Mouse (Mus musculus) heart, embryonic 11.5 days (tissue): ENCODE measurements around the gene Ubap2. TPM values are rescaled to one million over a fixed set of nuclear protein-coding genes. Genes with fewer than 3 reads are reported as not detected.

ENCODE experiments used
- ATAC-seq: fragments of 200-750 bp; cut with Nextera tagmentation; replicated peaks from 2 replicates; pipeline ENCODE4 v1.8.0; 2017; ENCODE audit warnings: moderate library complexity; ENCODE audit not compliant: insufficient number of reproducible peaks, low FRiP score, low TSS enrichment
- H3K27ac ChIP-seq: fragments of 300-500 bp; sonication (generic); 2 replicates; pipeline ENCODE4 v1.5.1; 2014; ENCODE audit warnings: mild to moderate bottlenecking, low read depth, low read length
- H3K27me3 ChIP-seq: fragments of 300-500 bp; sonication (generic); 2 replicates; pipeline ENCODE4 v1.6.1; 2014; ENCODE audit warnings: mild to moderate bottlenecking, low read length, mixed read lengths; ENCODE audit not compliant: control insufficient read depth, insufficient read depth
- H3K36me3 ChIP-seq: fragments of 300-500 bp; sonication (generic); 2 replicates; pipeline ENCODE4 v1.6.1; 2014; ENCODE audit warnings: mild to moderate bottlenecking, low read length, moderate library complexity, mixed read lengths; ENCODE audit not compliant: control insufficient read depth, insufficient read depth
- H3K4me1 ChIP-seq: fragments of 300-500 bp; sonication (generic); 2 replicates; pipeline ENCODE4 v1.6.1; 2014; ENCODE audit warnings: low read length; ENCODE audit not compliant: control insufficient read depth, insufficient read depth
- H3K4me2 ChIP-seq: fragments of 300-500 bp; sonication (generic); 2 replicates; pipeline ENCODE4 v1.6.1; 2014; ENCODE audit warnings: mild to moderate bottlenecking, moderate library complexity
- H3K4me3 ChIP-seq: fragments of 300-500 bp; sonication (generic); 2 replicates; pipeline ENCODE4 v1.5.1; 2014; ENCODE audit warnings: low read depth, low read length
- H3K9ac ChIP-seq: fragments of 300-500 bp; sonication (generic); 2 replicates; pipeline ENCODE4 v1.6.1; 2014; ENCODE audit warnings: mild to moderate bottlenecking, low read depth, low read length, moderate library complexity
- H3K9me3 ChIP-seq: fragments of 300-500 bp; sonication (generic); replicated peaks from 2 replicates; pipeline ENCODE4 v1.6.1; 2016; ENCODE audit warnings: low read length; ENCODE audit not compliant: control insufficient read depth
- WGBS: fragments of 180-500 bp; shearing (Covaris S2); extraction: QIAGEN DNeasy Blood & Tissue Kit; methylation state at CpG from one replicate; pipeline ENCODE4 v1.1.7; 2014; ENCODE audit not compliant: insufficient replicate concordance; 5-methylcytosine and 5-hydroxymethylcytosine counted together
- polyA plus RNA-seq: library from polyadenylated mRNA; unstranded; fragments of >200 nt; fragmentation: Nextera tagmentation; extraction: Ambion mirVana; gene quantifications from 2 replicates; pipeline ENCODE4 v1.2.1, GENCODE M21; 2014

Ubap2 gene
- polyA plus RNA-seq, 1 experiment from 2014 or later = 51.4 TPM

DNA sequence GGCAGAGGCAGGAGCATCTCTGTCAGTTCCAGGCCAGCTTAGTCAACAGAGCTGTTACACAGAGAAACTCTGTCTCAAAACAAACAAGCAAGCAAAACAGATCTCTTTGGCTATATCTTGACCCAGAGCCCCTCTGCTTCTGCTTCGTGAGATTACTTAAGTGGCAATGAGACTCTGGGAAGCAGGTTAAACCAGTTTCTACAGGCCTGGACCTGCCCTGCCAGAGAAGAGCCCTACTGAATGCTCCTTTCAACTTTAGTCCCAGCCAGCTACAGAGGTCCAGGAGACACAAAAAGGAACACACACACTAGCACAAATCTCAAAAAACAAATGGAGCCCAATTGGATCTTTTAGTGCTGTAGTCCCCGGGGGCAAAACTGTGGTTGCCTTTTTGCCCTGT is 9.1 kb upstream of the Ubap2 start:
- no peaks in the 10 kb centered on the region for H3K36me3 ChIP-seq
- 69% methylated on average over 2 of the region's 2 CpGs for WGBS
- H3K4me2 ChIP-seq = no peak overlapping the region
- H3K27ac ChIP-seq = no peak overlapping the region
- H3K4me1 ChIP-seq = no peaks in the 10 kb centered on the region
- H3K27me3 ChIP-seq = no peaks in the 10 kb centered on the region
- H3K4me3 ChIP-seq = no peak overlapping the region
- H3K9me3 ChIP-seq = no peaks in the 10 kb centered on the region
- ATAC-seq = no peak
- no peak overlapping the region for H3K9ac ChIP-seq

DNA sequence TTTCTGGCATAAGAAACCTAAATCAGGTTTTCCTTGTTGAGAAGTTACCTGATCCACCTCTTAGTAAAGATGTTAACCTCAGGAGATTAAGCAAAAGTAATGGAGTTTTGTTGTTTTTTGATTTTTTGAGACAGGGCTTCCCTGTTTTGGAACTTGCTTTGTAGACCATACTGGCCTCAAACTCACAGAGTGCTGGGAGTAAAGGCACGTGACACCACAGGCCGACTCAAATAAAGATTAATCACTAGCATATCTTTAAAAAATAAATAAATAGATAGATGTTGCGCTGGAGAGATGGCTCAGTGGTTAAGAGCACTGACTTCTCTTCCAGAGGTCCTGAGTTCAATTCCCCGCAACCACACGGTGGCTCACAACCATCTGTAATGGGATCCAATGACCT is 983 bp upstream of the Ubap2 start:
- Histone ChIP-seq H3K4me2 (peak overlapping the region; percentile 84), H3K27ac (peak overlapping the region; percentile 86), H3K4me1 (peaks cover 16% of the 10 kb centered on the region), H3K27me3 (no peaks in the 10 kb centered on the region), H3K36me3 (0 out of 2 replicates have a peak, but pooled peaks cover under 1% of the 10 kb centered on the region), H3K9me3 (no peaks in the 10 kb centered on the region), H3K9ac (peak overlapping the region; percentile 94), H3K4me3 (peak overlapping the region; percentile 79)
- ATAC-seq = no peak
- WGBS = 68% methylated on average over 5 of the region's 5 CpGs

DNA sequence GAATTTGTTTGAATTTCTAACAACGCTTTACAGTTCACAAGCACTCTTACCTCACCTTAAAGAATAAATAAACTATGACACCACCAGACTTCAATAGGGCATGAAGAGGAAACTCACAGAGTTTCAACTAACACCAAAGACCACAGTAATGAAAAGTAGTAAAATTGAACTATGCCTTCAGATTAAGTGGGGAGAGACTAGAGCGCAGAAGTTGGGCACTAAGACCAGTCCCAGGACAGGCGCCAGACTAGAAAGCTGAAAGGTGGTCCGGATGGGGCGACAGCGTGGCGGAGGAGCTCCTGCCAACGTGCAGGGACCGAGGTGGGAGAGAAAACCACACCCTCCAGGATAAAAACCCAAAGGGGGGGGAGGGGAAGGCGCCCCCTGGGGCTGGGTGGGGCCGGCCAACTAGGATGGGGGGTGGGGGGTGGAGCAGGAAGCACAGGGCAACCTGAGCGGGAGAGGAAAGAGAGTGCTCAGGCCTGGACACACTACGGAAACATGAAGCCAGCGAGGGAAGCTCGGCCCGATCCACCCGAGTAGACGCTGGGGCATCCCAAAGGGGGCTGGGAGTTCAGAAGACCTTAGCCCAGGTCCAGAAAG is 466 bp downstream of the Ubap2 start:
- peak; percentile 70 for ATAC-seq
- peaks cover 16% of the 10 kb centered on the region for H3K4me1 ChIP-seq
- H3K9ac ChIP-seq = peak overlapping the region; percentile 94
- H3K27me3 ChIP-seq = no peaks in the 10 kb centered on the region
- H3K27ac ChIP-seq = peak overlapping the region; percentile 86
- WGBS = under 1% methylated on average over 18 of the region's 18 CpGs
- H3K36me3 ChIP-seq = peaks cover 5% of the 10 kb centered on the region; the same call in 1 of the 2 replicates
- H3K9me3 ChIP-seq = no peaks in the 10 kb centered on the region
- H3K4me3 ChIP-seq = peak overlapping the region; percentile 79
- H3K4me2 ChIP-seq = peak overlapping the region; percentile 84

DNA sequence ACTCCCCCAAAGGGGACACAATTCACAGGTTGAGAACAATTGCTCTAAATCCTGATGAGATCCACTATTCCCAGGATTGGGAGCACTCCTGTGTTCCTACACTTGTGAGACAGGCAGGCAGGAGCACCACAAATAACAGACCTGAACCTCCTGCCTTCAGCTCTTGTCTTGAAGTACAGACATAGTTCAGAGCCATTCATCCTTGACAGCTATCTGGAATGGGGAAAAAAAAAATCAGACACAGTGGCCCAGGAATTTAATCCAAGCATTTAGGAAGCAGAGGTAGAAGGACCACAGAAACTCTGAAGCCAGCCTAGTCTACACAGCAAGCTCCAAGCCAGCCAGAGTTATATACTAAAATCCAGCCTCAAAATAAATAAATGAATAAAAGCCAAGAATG is 6.8 kb downstream of the Ubap2 start:
- Histone ChIP-seq H3K9me3 (no peaks in the 10 kb centered on the region), H3K36me3 (peaks cover 5% of the 10 kb centered on the region; the same call in 1 of the 2 replicates), H3K9ac (no peak overlapping the region), H3K27ac (no peak overlapping the region), H3K4me1 (peaks cover 7% of the 10 kb centered on the region), H3K27me3 (no peaks in the 10 kb centered on the region), H3K4me2 (no peak overlapping the region), H3K4me3 (no peak overlapping the region)
- no peak for ATAC-seq

DNA sequence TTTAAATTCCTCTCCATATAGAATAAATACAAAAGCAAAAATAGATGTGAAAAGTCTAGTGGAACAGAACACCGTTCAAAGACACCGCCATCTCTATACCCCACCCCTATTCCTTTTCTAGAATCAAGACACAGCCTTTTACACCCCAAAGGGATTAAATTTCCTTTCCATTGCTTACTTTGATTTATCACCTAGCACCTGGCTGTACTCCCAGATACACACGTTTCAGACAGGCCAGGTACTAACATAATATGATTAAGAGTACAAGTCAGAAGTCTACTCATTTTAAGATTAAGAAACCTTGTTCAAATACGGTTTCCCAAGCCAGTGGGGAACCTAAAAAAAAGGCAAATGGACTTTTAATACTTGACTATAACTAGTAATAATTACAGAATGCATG is 8.6 kb downstream of the Ubap2 start:
- ATAC-seq = no peak
- 89% methylated on average over 4 of the region's 4 CpGs for WGBS
- no peaks in the 10 kb centered on the region for H3K27me3 ChIP-seq
- no peaks in the 10 kb centered on the region for H3K4me1 ChIP-seq
- no peaks in the 10 kb centered on the region for H3K9me3 ChIP-seq
- H3K4me2 ChIP-seq = no peak overlapping the region
- peaks cover 5% of the 10 kb centered on the region; the same call in 1 of the 2 replicates for H3K36me3 ChIP-seq
- no peak overlapping the region for H3K4me3 ChIP-seq
- no peak overlapping the region for H3K27ac ChIP-seq
- H3K9ac ChIP-seq = no peak overlapping the region

DNA sequence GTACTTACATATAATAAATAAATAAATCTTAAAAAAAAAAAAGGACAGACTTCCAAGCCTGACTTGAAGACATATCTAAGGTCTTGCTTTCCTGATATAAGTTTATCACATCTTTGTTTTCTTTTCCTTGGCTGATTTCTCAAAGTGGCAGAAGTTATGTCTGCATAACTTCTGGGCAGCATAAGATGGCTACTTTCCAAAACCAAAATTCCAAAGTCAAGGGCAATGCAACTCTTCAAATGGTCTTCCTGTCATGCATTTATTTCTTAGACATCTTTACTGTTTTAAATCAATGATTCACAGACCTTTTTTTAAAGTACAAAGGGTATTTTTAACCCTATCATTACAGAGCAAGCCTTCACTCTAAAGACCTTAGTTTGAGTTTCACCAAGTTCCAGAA is 14.3 kb downstream of the Ubap2 start:
- no peak overlapping the region for H3K9ac ChIP-seq
- ATAC-seq = no peak

DNA sequence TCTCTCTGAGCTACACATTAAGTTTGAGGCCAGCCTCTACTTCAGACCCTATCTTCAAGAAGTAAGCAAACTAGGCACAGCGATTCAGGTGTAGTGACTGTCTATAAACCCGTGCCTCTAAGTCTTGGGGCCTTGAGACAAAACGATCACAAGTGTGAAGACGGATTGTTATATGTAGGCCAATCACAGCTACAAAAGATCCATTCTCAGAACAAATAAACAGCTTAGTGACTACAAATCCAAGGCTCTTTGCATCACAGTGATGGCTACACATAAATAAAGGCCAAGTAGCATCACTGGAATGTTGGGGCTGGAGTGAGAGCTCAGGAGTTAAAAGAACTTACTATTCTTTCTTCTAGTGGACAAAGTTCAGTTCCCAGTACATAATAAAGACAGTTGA is 15.9 kb downstream of the Ubap2 start:
- no peak for ATAC-seq
- Histone ChIP-seq H3K9me3 (no peaks in the 10 kb centered on the region), H3K4me1 (peaks cover 16% of the 10 kb centered on the region), H3K4me3 (no peak overlapping the region), H3K4me2 (no peak overlapping the region), H3K36me3 (no peaks in the 10 kb centered on the region), H3K9ac (no peak overlapping the region), H3K27me3 (no peaks in the 10 kb centered on the region), H3K27ac (no peak overlapping the region)
- 89% methylated on average over 4 of the region's 4 CpGs for WGBS

More for the DNA sequence above, 14.3 kb downstream of the Ubap2 start:
- H3K9me3 ChIP-seq = no peaks in the 10 kb centered on the region
- H3K4me3 ChIP-seq = no peak overlapping the region
- H3K36me3 ChIP-seq = no peaks in the 10 kb centered on the region
- H3K27ac ChIP-seq = no peak overlapping the region
- H3K4me2 ChIP-seq = no peak overlapping the region
- H3K4me1 ChIP-seq = peaks cover 15% of the 10 kb centered on the region
- no peaks in the 10 kb centered on the region for H3K27me3 ChIP-seq

DNA sequence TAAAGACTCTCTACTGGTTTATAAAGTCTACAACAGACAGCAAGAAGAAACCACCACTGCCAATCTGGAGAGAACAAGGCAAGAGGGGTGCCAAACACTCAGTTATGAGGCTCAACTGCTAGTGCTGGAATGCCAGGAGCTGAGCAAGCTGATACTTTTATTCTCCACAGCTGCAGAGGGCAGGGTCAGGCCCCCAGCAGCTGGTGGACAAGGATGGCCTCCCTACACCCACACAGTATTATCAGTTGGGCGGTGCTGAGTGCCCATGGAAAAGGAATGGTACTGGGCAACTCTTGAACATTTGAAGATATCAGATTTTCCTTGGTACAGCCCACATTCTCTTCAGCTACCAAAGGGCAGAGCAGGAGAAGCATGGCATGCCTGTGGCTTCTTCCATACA is 17.2 kb downstream of the Ubap2 start:
- no peak overlapping the region for H3K4me3 ChIP-seq
- no peaks in the 10 kb centered on the region for H3K27me3 ChIP-seq
- ATAC-seq = no peak
- no peak overlapping the region for H3K4me2 ChIP-seq
- 0 out of 2 replicates have a peak overlapping the region, but pooled peaks have one; percentile 41 for H3K27ac ChIP-seq
- peaks cover 19% of the 10 kb centered on the region for H3K4me1 ChIP-seq
- H3K9ac ChIP-seq = no peak overlapping the region
- H3K36me3 ChIP-seq = no peaks in the 10 kb centered on the region
- no peaks in the 10 kb centered on the region for H3K9me3 ChIP-seq
- 63% methylated on average over 1 of the region's 1 CpGs for WGBS

DNA sequence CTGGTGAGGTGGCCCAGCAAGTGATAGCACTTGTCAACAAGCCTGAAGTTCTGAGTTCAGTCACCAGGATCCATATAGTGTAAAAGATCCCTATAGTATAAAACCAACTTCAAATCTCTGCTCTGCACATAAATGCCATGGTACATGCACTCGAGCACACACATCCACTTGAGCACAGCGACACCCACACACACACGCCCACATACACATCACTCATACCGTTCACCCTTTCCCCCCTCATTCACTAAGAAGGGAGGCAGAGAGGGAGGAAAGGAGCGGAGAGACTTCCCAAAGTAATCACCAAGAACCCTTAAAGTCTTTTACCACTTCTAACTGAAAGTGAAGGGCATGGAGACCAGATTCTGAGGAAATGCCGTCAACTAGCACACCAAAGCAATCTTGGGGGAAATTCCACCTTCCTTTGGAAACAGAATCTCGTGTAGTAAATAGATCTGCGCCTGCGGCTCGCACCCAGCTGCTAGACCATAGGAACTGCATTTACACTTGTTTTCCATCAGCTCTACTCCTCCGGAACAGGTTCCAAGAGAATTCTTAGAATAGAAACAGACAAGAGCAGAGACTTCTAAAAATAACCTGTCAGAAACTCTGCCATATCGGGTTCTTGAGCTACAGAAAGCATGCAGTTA is 19.3 kb downstream of the Ubap2 start:
- peak overlapping the region; percentile 52 for H3K4me2 ChIP-seq
- H3K9me3 ChIP-seq = no peaks in the 10 kb centered on the region
- ATAC-seq = no peak
- 55% methylated on average over 12 of the region's 12 CpGs for whole genome bisulfite sequencing
- peak overlapping the region; percentile 52; the same call in 1 of the 2 replicates for H3K9ac ChIP-seq
- H3K36me3 ChIP-seq = 0 out of 2 replicates have a peak, but pooled peaks cover 3% of the 10 kb centered on the region
- peaks cover 19% of the 10 kb centered on the region for H3K4me1 ChIP-seq
- peak overlapping the region; percentile 16; the same call in 1 of the 2 replicates for H3K4me3 ChIP-seq
- H3K27me3 ChIP-seq = no peaks in the 10 kb centered on the region
- H3K27ac ChIP-seq = peak overlapping the region; percentile 84
